Mouse (Mus musculus) forebrain, embryonic 16.5 days (tissue): ENCODE results near the gene Vmn1r69. TPM values are rescaled to one million over a fixed set of nuclear protein-coding genes. Genes with fewer than 3 reads are reported as not detected.

ENCODE experiments used
- ATAC-seq: fragments of 200-750 bp; cut with Nextera tagmentation; 2 replicates; pipeline ENCODE4 v1.8.0; 2017; ENCODE audit warnings: mild to moderate bottlenecking, moderate library complexity
- H3K27ac ChIP-seq: fragments of 300-500 bp; sonication (generic); 2 replicates; pipeline ENCODE4 v1.5.1; 2014; ENCODE audit warnings: low read length, control low read depth
- H3K27me3 ChIP-seq: fragments of 300-500 bp; sonication (generic); replicated peaks from 2 replicates; pipeline ENCODE4 v1.6.1; 2014; ENCODE audit warnings: low read length; ENCODE audit not compliant: control insufficient read depth, insufficient read depth
- H3K36me3 ChIP-seq: fragments of 300-500 bp; sonication (generic); 2 replicates; pipeline ENCODE4 v1.6.1; 2014; ENCODE audit not compliant: control insufficient read depth, insufficient read depth
- H3K4me1 ChIP-seq: fragments of 300-500 bp; sonication (generic); replicated peaks from 2 replicates; pipeline ENCODE4 v1.6.1; 2014; ENCODE audit warnings: low read length; ENCODE audit not compliant: control insufficient read depth, insufficient read depth
- H3K4me2 ChIP-seq: fragments of 300-500 bp; sonication (generic); 2 replicates; pipeline ENCODE4 v1.6.1; 2014; ENCODE audit warnings: mild to moderate bottlenecking, low read length, control low read depth
- H3K4me3 ChIP-seq: fragments of 300-500 bp; sonication (generic); replicated peaks from 2 replicates; pipeline ENCODE4 v1.5.1; 2014; ENCODE audit warnings: mild to moderate bottlenecking, low read length, control low read depth
- H3K9ac ChIP-seq: fragments of 300-500 bp; sonication (generic); replicated peaks from 2 replicates; pipeline ENCODE4 v1.6.1; 2014; ENCODE audit warnings: low read depth, low read length, control low read depth
- H3K9me3 ChIP-seq: fragments of 300-500 bp; sonication (generic); 2 replicates; pipeline ENCODE4 v1.6.1; 2016; ENCODE audit warnings: low read length; ENCODE audit not compliant: control insufficient read depth
- WGBS: fragments of 180-500 bp; shearing (Covaris S2); extraction: QIAGEN DNeasy Blood & Tissue Kit; methylation state at CpG from one replicate; pipeline ENCODE4 v1.1.7; 2014; 5-methylcytosine and 5-hydroxymethylcytosine counted together
- polyA plus RNA-seq: library from polyadenylated mRNA; unstranded; fragments of >200 nt; fragmentation: Nextera tagmentation; extraction: Ambion mirVana; gene quantifications from 2 replicates; pipeline ENCODE4 v1.2.1, GENCODE M21; 2015

Gene Vmn1r69
- not detected in 2 replicates for polyA plus RNA-seq

GRCm38 (mm10) chr7:10613559-10613958 lies at the start of gene Vmn1r69:
Vmn1r69 (minus strand) TSS chr7:10613659.
- H3K9me3 ChIP-seq = peaks cover 5% of the 10 kb centered on the region; the same call in 1 of the 2 replicates
- no peak within 1 kb of the TSS for H3K27ac ChIP-seq
- H3K4me2 ChIP-seq = no peak within 1 kb of the TSS
- H3K36me3 ChIP-seq = no peaks in the 10 kb centered on the region
- H3K4me3 ChIP-seq = no peak within 1 kb of the TSS
- H3K27me3 ChIP-seq = no peaks in the 10 kb centered on the region
- no peak within 1 kb of the TSS for H3K9ac ChIP-seq
- H3K4me1 ChIP-seq = no peaks in the 10 kb centered on the region
- no peak for ATAC-seq

- ATAC-seq = no peak
- 63% methylated on average over 1 of the region's 1 CpGs for WGBS
- Histone ChIP-seq H3K4me2 (no peak within 1 kb of the TSS), H3K27me3 (no peaks in the 10 kb centered on the region), H3K9me3 (peaks cover 11% of the 10 kb centered on the region), H3K36me3 (no peaks in the 10 kb centered on the region), H3K4me1 (no peaks in the 10 kb centered on the region), H3K27ac (no peak within 1 kb of the TSS), H3K4me3 (no peak within 1 kb of the TSS), H3K9ac (no peak within 1 kb of the TSS)
Observed at GRCm38 (mm10) chr7:10631232-10631631, 17.8 kb upstream of the Vmn1r69 start, which contains the start of gene Vmn1r70. Vmn1r70 (plus strand) TSS chr7:10631532.

GRCm38 (mm10) chr7:10558385-10558784 lies 55.1 kb downstream of the Vmn1r69 start, which contains the start of gene Vmn1r68:
Vmn1r68 (minus strand) TSS chr7:10558485.
- Histone ChIP-seq H3K4me3 (no peak within 1 kb of the TSS), H3K4me1 (no peaks in the 10 kb centered on the region), H3K4me2 (no peak within 1 kb of the TSS), H3K27me3 (no peaks in the 10 kb centered on the region), H3K36me3 (no peaks in the 10 kb centered on the region), H3K27ac (no peak within 1 kb of the TSS), H3K9ac (no peak within 1 kb of the TSS), H3K9me3 (peaks cover 5% of the 10 kb centered on the region; the same call in 1 of the 2 replicates)
- no peak for ATAC-seq
- WGBS = 67% methylated on average over 2 of the region's 2 CpGs

Other genes with a start within 250 kb of the Vmn1r69 start
- gene Vmn1r67, start 170.3 kb downstream of the Vmn1r69 start, polyA plus RNA-seq = not detected in 2 replicates
- gene Zik1, start 118.3 kb downstream of the Vmn1r69 start, polyA plus RNA-seq = 56.5 and 62.9 TPM in 2 replicates
- not detected in 2 replicates for gene Vmn1r68, start 55.2 kb downstream of the Vmn1r69 start, polyA plus RNA-seq
- gene Vmn1r70, start 17.9 kb upstream of the Vmn1r69 start, polyA plus RNA-seq = not detected in 2 replicates
- gene Nlrp4b, start 74.1 kb upstream of the Vmn1r69 start, polyA plus RNA-seq = not detected in 2 replicates
- gene Vmn1r71, start 140.7 kb upstream of the Vmn1r69 start, polyA plus RNA-seq = not detected in 2 replicates